Mouse (Mus musculus) adrenal gland, postnatal 0 days (tissue): ENCODE results near the gene Atp6v0d1. TPM values are rescaled to one million over a fixed set of nuclear protein-coding genes. Genes with fewer than 3 reads are reported as not detected.

Source experiments
- microRNA-seq: library from miRNA; unstranded; fragments of <30 nt; microRNA quantifications from one replicate; pipeline ENCODE4, GENCODE M21; 2016; ENCODE audit warnings: borderline replicate concordance; ENCODE audit not compliant: insufficient number of aligned reads
- polyA plus RNA-seq: library from polyadenylated mRNA; unstranded; fragments of >200 nt; fragmentation: Nextera tagmentation; extraction: Ambion mirVana; gene quantifications from 2 replicates; pipeline ENCODE4 v1.2.1, GENCODE M21; 2015

Gene Atp6v0d1
- 91.9 and 92.7 TPM in 2 replicates for polyA plus RNA-seq

DNA sequence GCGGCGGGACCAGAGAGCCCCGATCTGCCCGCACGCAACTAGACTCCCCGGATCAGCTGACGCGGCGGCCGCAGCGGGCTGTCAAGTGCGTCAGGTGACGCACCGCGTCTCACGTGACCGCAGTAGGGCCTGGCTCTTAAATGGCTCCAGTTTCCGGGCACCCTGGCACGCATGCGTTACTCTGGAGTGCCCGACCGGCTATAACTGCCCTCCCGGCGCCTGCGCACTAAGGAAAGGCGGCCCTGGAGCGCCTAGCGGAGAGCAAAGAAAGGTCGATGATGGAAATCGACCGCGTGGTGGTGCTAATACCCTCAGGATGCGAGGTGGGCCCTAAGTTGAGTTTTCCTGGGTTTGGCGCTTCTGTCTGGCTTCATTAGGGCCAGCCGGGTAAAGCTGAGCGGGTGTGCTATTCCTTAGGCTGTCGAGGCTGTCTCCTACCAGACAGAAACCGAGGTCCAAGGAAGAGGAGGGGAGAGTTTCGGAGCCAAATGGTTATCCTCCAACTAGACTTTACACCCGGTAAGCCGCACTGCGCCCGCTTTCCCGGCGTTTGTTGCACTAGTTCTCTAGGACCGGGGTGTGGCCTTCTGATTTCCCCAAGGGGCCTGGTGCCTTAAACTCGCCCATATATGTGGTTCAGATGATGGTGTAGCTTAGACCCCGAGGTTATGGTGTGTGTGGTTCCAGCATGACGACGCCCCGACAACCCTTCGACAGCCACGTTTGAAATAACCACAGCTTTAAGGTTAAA lies at the start of gene Atp6v0d1:
TSS of gene Atp6v0d1 (minus strand) at position 96 of the 751 bp plus-strand sequence.

DNA sequence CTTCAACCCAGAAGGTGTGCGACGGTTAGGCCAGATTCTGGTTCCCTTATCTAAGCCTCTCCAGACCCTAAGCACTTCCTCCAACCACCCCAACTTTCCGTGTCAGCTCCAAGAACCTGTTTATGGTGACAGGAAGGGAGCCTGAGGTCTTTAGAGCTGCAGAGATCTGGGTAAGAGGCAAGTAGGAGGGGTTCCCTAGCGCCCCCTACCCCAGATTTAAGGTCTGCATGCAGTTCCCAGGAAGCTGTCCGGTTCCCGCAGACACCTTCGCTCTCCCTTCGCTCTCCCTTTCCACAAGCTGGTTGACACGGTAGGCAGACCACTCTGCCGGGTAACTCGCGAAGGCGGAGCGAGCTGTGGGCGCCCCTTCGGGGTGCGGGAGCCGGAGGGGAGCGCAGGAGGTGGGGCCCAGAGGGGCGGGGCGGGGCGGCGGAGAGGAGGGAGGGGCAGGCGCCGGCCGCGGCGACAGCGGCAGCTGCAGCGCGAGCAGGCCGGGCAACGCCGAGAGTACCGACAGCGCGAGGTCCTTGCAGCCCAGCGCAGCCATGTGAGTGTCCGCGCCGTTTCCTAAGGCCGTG lies 39.0 kb upstream of the Atp6v0d1 start, which contains the start of gene Ripor1:
TSS of gene Ripor1 (plus strand) at position 452 of the 578 bp plus-strand sequence.

DNA sequence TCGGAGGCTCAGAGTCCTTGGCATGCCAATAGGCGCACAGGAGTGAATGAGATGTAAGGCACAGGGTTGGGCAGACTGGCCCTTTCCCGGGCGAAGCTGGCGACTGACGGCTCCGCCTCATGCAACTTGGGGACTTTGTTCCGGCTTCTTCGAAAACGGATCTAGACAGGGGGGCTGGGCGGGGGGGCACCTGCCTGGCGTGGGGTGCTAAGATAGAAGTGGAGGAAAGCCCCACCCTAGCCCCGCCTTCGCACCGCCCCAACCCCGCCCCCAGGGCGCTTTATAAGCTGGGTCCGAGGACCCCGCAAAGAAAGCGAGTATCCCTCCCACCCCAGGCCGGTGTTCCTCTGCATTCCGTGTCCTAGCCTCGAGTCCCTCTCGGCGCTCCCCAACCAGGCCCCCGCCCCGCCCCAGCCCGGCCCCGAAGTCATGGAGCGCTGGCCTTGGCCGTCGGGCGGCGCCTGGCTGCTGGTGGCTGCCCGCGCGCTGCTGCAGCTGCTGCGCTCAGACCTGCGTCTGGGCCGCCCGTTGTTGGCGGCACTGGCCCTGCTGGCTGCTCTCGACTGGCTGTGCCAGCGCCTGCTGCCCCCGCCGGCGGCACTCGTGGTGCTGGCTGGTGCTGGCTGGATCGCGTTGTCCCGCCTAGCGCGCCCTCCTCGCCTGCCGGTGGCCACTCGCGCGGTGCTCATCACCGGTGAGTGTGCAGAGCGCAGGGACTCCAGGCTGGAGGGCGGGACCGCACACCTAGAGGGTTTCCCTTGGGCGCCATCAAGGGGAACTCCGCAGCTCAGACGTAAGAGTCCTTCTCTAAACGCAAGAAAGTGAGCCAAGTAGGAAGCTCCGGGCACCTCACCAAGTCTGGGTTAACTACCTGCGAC lies 47.2 kb downstream of the Atp6v0d1 start, which contains the start of gene Hsd11b2:
TSS of gene Hsd11b2 (plus strand) at position 320 of the 878 bp plus-strand sequence.

DNA sequence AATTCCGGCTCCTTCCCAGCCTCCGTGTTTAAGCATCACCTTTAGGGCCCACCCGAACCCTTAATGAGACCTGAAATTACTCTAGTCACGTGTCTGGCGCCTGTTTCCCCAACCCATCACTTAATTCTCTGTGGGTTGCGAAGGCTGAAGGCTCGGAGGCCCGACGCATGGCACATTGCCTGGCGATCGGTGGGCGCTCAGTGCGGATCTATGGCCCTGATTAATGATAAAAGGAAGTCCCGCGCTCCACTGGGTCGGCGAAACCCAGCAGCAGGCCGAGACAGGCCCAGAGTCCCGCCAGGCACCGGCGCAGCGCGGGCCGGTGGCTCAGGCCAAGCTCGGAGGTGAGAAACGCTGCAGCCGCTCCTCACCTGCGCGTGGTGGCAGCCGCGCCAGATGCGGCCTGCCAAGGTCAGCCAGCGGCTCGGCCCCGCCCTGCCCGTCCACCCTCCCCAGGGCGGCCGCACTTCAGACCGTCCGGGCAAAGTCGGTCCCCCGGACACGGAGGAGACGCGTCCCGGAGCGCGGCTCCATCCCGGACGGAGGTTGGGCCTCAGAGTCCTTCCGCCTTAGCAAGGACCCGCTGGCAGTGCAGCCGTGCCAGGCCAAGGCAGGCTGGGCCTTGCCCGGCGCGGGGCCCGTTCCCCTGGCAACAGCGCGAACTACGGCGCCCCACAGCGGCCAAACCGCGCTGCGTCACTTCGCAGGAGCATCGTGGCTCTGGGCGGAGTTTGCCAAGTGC lies 69.2 kb downstream of the Atp6v0d1 start, which contains the start of gene Zdhhc1:
TSS of gene Zdhhc1 (minus strand) at position 464 of the 742 bp plus-strand sequence.

Small RNAs within 50 kb of the gene (microRNA-seq; reads per million reads assigned to microRNA genes)
- gene Mir1966, result not detected

Other genes with a start within 250 kb of the Atp6v0d1 start
- 5.5 and 9.6 TPM in 2 replicates for gene Lrrc29, start 239.8 kb downstream of the Atp6v0d1 start, polyA plus RNA-seq
- gene Tmem208, start 239.7 kb downstream of the Atp6v0d1 start, polyA plus RNA-seq, result 154 and 181 TPM in 2 replicates
- 1.1 and 1.2 TPM in 2 replicates for gene Fhod1, start 218.1 kb downstream of the Atp6v0d1 start, polyA plus RNA-seq
- 0.87 and 0.96 TPM in 2 replicates for gene Slc9a5, start 217.2 kb downstream of the Atp6v0d1 start, polyA plus RNA-seq
- 0.07 and 0.09 TPM in 2 replicates for gene Plekhg4, start 192.8 kb downstream of the Atp6v0d1 start, polyA plus RNA-seq
- 0.09 and 0.12 TPM in 2 replicates for gene Kctd19, start 152.5 kb downstream of the Atp6v0d1 start, polyA plus RNA-seq
- 1.5 and 2.0 TPM in 2 replicates for gene Lrrc36, start 152.5 kb downstream of the Atp6v0d1 start, polyA plus RNA-seq
- gene Tppp3, start 94.5 kb downstream of the Atp6v0d1 start, polyA plus RNA-seq, result 223 and 469 TPM in 2 replicates
- 23.7 and 25.9 TPM in 2 replicates for gene Zdhhc1, start 69.1 kb downstream of the Atp6v0d1 start, polyA plus RNA-seq
- gene Hsd11b2, start 47.3 kb downstream of the Atp6v0d1 start, polyA plus RNA-seq, result 2.4 and 3.1 TPM in 2 replicates
- gene Ripor1, start 39.2 kb upstream of the Atp6v0d1 start, polyA plus RNA-seq, result 18.0 and 19.1 TPM in 2 replicates
- gene Ctcf, start 70.5 kb upstream of the Atp6v0d1 start, polyA plus RNA-seq, result 43.0 and 59.4 TPM in 2 replicates
- 2.8 and 3.9 TPM in 2 replicates for gene Agrp, start 71.3 kb upstream of the Atp6v0d1 start, polyA plus RNA-seq
- 2.6 and 5.1 TPM in 2 replicates for gene Carmil2, start 120.2 kb upstream of the Atp6v0d1 start, polyA plus RNA-seq
- 29.3 and 36.4 TPM in 2 replicates for gene Acd, start 135.1 kb upstream of the Atp6v0d1 start, polyA plus RNA-seq
- gene Pard6a, start 135.1 kb upstream of the Atp6v0d1 start, polyA plus RNA-seq, result 18.6 and 19.0 TPM in 2 replicates
- 0.12 TPM in 1 of 2 replicates, not detected in the other for gene 4933405L10Rik, start 141.6 kb upstream of the Atp6v0d1 start, polyA plus RNA-seq
- gene Enkd1, start 142.2 kb upstream of the Atp6v0d1 start, polyA plus RNA-seq, result 7.5 and 8.4 TPM in 2 replicates
- gene Gfod2, start 192.6 kb upstream of the Atp6v0d1 start, polyA plus RNA-seq, result 8.5 and 9.6 TPM in 2 replicates